Mouse (Mus musculus): ENCODE data around the gene Ccdc107. TPM values are rescaled to one million over a fixed set of nuclear protein-coding genes. Genes with fewer than 3 reads are reported as not detected.

Gene Ccdc107
- 62.5 and 267 TPM in 2 replicates for polyA plus RNA-seq (2012; rRNA removed; ENCODE audit: low replicate concordance)

DNA sequence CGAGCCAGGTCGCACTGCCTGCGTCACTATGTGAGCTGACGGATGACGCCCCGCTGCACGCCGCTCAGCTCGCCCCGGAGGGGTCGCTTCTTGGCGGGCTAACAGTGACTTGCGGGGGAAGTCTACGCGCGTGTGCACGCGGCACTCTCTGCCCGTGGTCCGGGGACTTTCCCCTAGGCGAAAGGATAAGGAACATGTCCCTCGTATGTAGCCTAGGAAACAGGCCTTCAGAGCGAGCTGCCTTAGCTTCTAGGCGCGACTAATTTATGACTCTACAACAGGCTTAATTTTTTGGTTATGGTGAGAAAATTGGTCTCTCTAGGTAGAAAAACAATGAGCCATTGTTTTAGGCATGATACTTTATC lies at the start of gene Ccdc107:
Gene Ccdc107, plus strand, starts transcription at position 80 of the 365 bp plus-strand sequence.

GRCm38 (mm10) chr4:43454041-43454836 lies 38.5 kb upstream of the Ccdc107 start, which contains the start of gene Cd72:
Gene Cd72 (minus strand): TSS chr4:43454628.

GRCm38 (mm10) chr4:43483535-43484091 lies 9.1 kb upstream of the Ccdc107 start, which contains the start of gene Sit1:
Gene Sit1 (minus strand): TSS chr4:43483734.

GRCm38 (mm10) chr4:43499407-43500333 lies 7.0 kb downstream of the Ccdc107 start, which contains the start of gene Arhgef39:
Gene Arhgef39 (minus strand): TSS chr4:43499695.

DNA sequence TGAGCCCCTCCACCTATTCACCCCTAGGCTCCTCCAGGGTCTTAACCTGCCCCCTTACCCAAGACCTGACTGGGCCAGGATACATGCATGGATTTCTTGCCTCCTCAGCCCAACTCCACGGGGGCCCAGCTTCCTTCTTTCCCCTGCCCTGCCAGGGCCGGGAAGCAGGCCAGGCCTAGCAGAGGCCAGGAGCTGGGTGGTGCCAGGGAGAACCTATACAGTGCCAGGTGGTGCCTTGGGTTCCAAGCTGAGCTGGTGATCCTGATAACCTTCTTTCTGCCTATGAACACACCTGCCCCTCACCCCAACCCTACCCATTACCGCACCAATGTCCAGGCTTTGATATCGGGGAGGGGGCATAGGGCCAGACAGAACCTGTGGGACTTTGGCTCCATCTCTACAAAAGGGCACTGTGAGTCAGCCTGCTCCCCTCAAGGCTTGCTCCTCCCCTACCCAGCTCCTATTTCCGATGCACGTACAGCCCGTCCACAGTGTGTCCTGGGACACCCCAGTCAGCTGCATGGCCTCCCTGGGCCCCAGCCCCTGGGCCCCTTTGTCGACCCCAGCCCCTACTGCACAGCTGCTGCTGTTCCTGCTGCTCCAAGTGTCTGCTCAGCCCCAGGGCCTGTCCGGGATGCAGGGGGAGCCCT lies 14.0 kb downstream of the Ccdc107 start, which contains the start of gene Car9:
Gene Car9, plus strand, starts transcription at position 431 of the 650 bp plus-strand sequence.

Other genes starting within 250 kb of the Ccdc107 start
- 0.57 and 1.7 TPM in 2 replicates for gene Atp8b5, start 225.7 kb upstream of the Ccdc107 start, polyA plus RNA-seq (2012; rRNA removed; ENCODE audit: low replicate concordance)
- gene Rusc2, start 110.9 kb upstream of the Ccdc107 start, polyA plus RNA-seq (2012; rRNA removed; ENCODE audit: low replicate concordance), result 14.4 and 23.7 TPM in 2 replicates
- gene Fam166b, start 63.8 kb upstream of the Ccdc107 start, polyA plus RNA-seq (2012; rRNA removed; ENCODE audit: low replicate concordance), result 0.23 TPM in 1 of 2 replicates, not detected in the other
- 79.6 and 124 TPM in 2 replicates for gene Tesk1, start 51.0 kb upstream of the Ccdc107 start, polyA plus RNA-seq (2012; rRNA removed; ENCODE audit: low replicate concordance)
- 28.2 and 33.5 TPM in 2 replicates for gene Cd72, start 38.3 kb upstream of the Ccdc107 start, polyA plus RNA-seq (2012; rRNA removed; ENCODE audit: low replicate concordance)
- gene Sit1, start 9.2 kb upstream of the Ccdc107 start, polyA plus RNA-seq (2012; rRNA removed; ENCODE audit: low replicate concordance), result 9.2 and 21.2 TPM in 2 replicates
- 4.4 and 4.8 TPM in 2 replicates for gene Arhgef39, start 6.8 kb downstream of the Ccdc107 start, polyA plus RNA-seq (2012; rRNA removed; ENCODE audit: low replicate concordance)
- 0.78 and 1.5 TPM in 2 replicates for gene Car9, start 14.1 kb downstream of the Ccdc107 start, polyA plus RNA-seq (2012; rRNA removed; ENCODE audit: low replicate concordance)
- gene Tpm2, start 30.9 kb downstream of the Ccdc107 start, polyA plus RNA-seq (2012; rRNA removed; ENCODE audit: low replicate concordance), result 23.0 and 770 TPM in 2 replicates
- 75.4 and 91.4 TPM in 2 replicates for gene Creb3, start 69.4 kb downstream of the Ccdc107 start, polyA plus RNA-seq (2012; rRNA removed; ENCODE audit: low replicate concordance)
- gene Tln1, start 69.8 kb downstream of the Ccdc107 start, polyA plus RNA-seq (2012; rRNA removed; ENCODE audit: low replicate concordance), result 101 and 163 TPM in 2 replicates
- gene Rgp1, start 85.8 kb downstream of the Ccdc107 start, polyA plus RNA-seq (2012; rRNA removed; ENCODE audit: low replicate concordance), result 60.7 and 68.0 TPM in 2 replicates
- 22.0 and 23.6 TPM in 2 replicates for gene Gba2, start 86.0 kb downstream of the Ccdc107 start, polyA plus RNA-seq (2012; rRNA removed; ENCODE audit: low replicate concordance)
- gene Msmp, start 91.6 kb downstream of the Ccdc107 start, polyA plus RNA-seq (2012; rRNA removed; ENCODE audit: low replicate concordance), result 0.74 and 1.1 TPM in 2 replicates
- 42.2 and 51.5 TPM in 2 replicates for gene Npr2, start 139.0 kb downstream of the Ccdc107 start, polyA plus RNA-seq (2012; rRNA removed; ENCODE audit: low replicate concordance)
- 0.92 and 1.7 TPM in 2 replicates for gene Spag8, start 160.7 kb downstream of the Ccdc107 start, polyA plus RNA-seq (2012; rRNA removed; ENCODE audit: low replicate concordance)
- 87.4 and 136 TPM in 2 replicates for gene Hint2, start 163.6 kb downstream of the Ccdc107 start, polyA plus RNA-seq (2012; rRNA removed; ENCODE audit: low replicate concordance)
- 12.3 and 18.7 TPM in 2 replicates for gene Tmem8b, start 176.1 kb downstream of the Ccdc107 start, polyA plus RNA-seq (2012; rRNA removed; ENCODE audit: low replicate concordance)
- gene Fam221b, start 176.2 kb downstream of the Ccdc107 start, polyA plus RNA-seq (2012; rRNA removed; ENCODE audit: low replicate concordance), result 0.02 and 0.09 TPM in 2 replicates
- gene Olfr70, start 207.9 kb downstream of the Ccdc107 start, polyA plus RNA-seq (2012; rRNA removed; ENCODE audit: low replicate concordance), result not detected in 2 replicates
- gene Olfr71, start 217.4 kb downstream of the Ccdc107 start, polyA plus RNA-seq (2012; rRNA removed; ENCODE audit: low replicate concordance), result not detected in 2 replicates
- 21.9 and 24.8 TPM in 2 replicates for gene Hrct1, start 234.3 kb downstream of the Ccdc107 start, polyA plus RNA-seq (2012; rRNA removed; ENCODE audit: low replicate concordance)
- gene Spaar, start 237.1 kb downstream of the Ccdc107 start, polyA plus RNA-seq (2012; rRNA removed; ENCODE audit: low replicate concordance), result 5.1 and 8.1 TPM in 2 replicates